Mouse (Mus musculus) stomach, embryonic 15.5 days (tissue): ENCODE data around the gene Olfr872. TPM values are rescaled to one million over a fixed set of nuclear protein-coding genes. Genes with fewer than 3 reads are reported as not detected.
"Not testable (repeated sequence)": the region's sequence is repeated elsewhere in the genome, so short reads cannot be mapped to it uniquely, and the experiment has no call there.

Experiments used
- ATAC-seq: fragments of 200-750 bp; cut with Nextera tagmentation; 2 replicates; pipeline ENCODE4 v1.8.0; 2017; ENCODE audit warnings: low read depth, moderate number of reproducible peaks, moderate TSS enrichment; ENCODE audit not compliant: insufficient read depth, low FRiP score
- H3K27ac ChIP-seq: fragments of 300-500 bp; sonication (generic); 2 replicates; pipeline ENCODE4 v1.5.1; 2015; ENCODE audit warnings: mild to moderate bottlenecking, inconsistent platforms
- H3K27me3 ChIP-seq: fragments of 300-500 bp; sonication (generic); replicated peaks from 2 replicates; pipeline ENCODE4 v1.6.1; 2015; ENCODE audit warnings: inconsistent platforms
- H3K36me3 ChIP-seq: fragments of 300-500 bp; sonication (generic); 2 replicates; pipeline ENCODE4 v1.6.1; 2015; ENCODE audit warnings: inconsistent platforms
- H3K4me1 ChIP-seq: fragments of 300-500 bp; sonication (generic); 2 replicates; pipeline ENCODE4 v1.6.1; 2015; ENCODE audit warnings: inconsistent platforms
- H3K4me2 ChIP-seq: fragments of 300-500 bp; sonication (generic); 2 replicates; pipeline ENCODE4 v1.6.1; 2015; ENCODE audit warnings: mild to moderate bottlenecking, inconsistent platforms
- H3K4me3 ChIP-seq: fragments of 300-500 bp; sonication (generic); replicated peaks from 2 replicates; pipeline ENCODE4 v1.5.1; 2015; ENCODE audit warnings: inconsistent platforms
- H3K9ac ChIP-seq: fragments of 300-500 bp; sonication (generic); 2 replicates; pipeline ENCODE4 v1.6.1; 2015; ENCODE audit warnings: inconsistent platforms
- H3K9me3 ChIP-seq: fragments of 300-500 bp; sonication (generic); 2 replicates; pipeline ENCODE4 v1.6.1; 2016; ENCODE audit warnings: inconsistent platforms
- WGBS: fragments of 180-500 bp; shearing (Covaris S2); methylation state at CpG from one replicate; pipeline ENCODE4 v1.1.7; 2015; 5-methylcytosine and 5-hydroxymethylcytosine counted together
- polyA plus RNA-seq: library from polyadenylated mRNA; unstranded; fragments of >200 nt; fragmentation: Nextera tagmentation; extraction: Ambion mirVana; gene quantifications from 2 replicates; pipeline ENCODE4 v1.2.1, GENCODE M21; 2015

Olfr872 gene
- not detected in 2 replicates for polyA plus RNA-seq

DNA sequence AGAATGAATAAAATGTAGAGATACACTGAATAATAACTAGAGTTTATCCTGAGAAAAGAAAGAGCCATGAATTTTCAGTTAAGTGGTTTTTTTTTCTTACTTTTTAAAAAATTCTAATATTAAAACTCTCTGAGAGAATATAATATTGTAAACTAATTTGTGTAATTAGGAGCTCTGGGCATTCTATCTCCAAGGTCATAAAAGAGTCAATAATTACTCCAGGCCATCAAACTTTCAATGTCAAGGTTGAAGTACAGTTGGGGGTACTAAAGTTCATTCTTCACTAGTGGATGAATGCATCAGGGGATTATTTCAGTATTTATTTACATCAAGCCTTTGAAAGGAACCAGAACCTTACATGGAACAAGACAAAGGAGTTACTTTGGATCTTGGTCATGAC, at the start of gene Olfr872:
Gene Olfr872 (plus strand): TSS at position 301 of the 400 bp plus-strand sequence.
- Histone ChIP-seq H3K4me2 (no peak within 1 kb of the TSS), H3K27ac (no peak within 1 kb of the TSS), H3K4me3 (no peak within 1 kb of the TSS), H3K9ac (no peak within 1 kb of the TSS), H3K9me3 (no peaks in the 10 kb centered on the region), H3K4me1 (no peaks in the 10 kb centered on the region), H3K27me3 (no peaks in the 10 kb centered on the region), H3K36me3 (no peaks in the 10 kb centered on the region)
- ATAC-seq, result no peak

- Histone ChIP-seq H3K27ac (no peak overlapping the region), H3K4me1 (no peaks in the 10 kb centered on the region), H3K4me3 (no peak overlapping the region), H3K27me3 (no peaks in the 10 kb centered on the region), H3K36me3 (no peaks in the 10 kb centered on the region), H3K4me2 (no peak overlapping the region), H3K9ac (no peak overlapping the region), H3K9me3 (no peaks in the 10 kb centered on the region)
- 63% methylated on average over 1 of the region's 1 CpGs for WGBS
- no peak for ATAC-seq
Measured at GRCm38 (mm10) chr9:20202131-20202530, 34.8 kb upstream of the Olfr872 start.

GRCm38 (mm10) chr9:20203413-20203984, 33.4 kb upstream of the Olfr872 start:
- H3K27ac ChIP-seq, ATAC-seq, H3K4me3 ChIP-seq, H3K4me1 ChIP-seq, H3K9me3 ChIP-seq, H3K27me3 ChIP-seq, H3K9ac ChIP-seq, H3K4me2 ChIP-seq, H3K36me3 ChIP-seq: not testable (repeated sequence)
- 89% methylated on average over 7 of the region's 7 CpGs for WGBS

DNA sequence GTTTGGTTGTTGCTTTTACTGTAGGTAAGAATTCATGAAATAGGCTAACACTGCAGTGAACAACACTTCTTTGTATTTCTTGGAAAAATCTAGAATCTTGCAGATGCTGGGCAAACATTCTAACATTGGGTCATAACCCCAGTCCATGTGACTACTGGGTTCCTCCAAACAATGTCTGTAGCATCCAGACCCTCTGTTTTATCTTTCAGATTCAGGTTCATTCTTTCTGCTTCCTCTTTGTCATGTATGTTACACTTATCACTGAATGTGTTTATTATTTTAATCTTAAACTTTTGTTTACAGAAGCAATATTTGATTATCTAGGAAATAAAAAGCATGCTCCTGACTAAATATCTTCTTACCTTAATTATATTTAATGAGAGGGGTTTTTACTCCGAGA, 26.1 kb upstream of the Olfr872 start:
- H3K9ac ChIP-seq, result no peak overlapping the region
- H3K4me3 ChIP-seq, result no peak overlapping the region
- H3K36me3 ChIP-seq, result no peaks in the 10 kb centered on the region
- H3K4me2 ChIP-seq, result no peak overlapping the region
- no peak overlapping the region for H3K27ac ChIP-seq
- no peaks in the 10 kb centered on the region for H3K9me3 ChIP-seq
- no peaks in the 10 kb centered on the region for H3K27me3 ChIP-seq
- no peaks in the 10 kb centered on the region for H3K4me1 ChIP-seq
- 55% methylated on average over 1 of the region's 1 CpGs for WGBS
- ATAC-seq, result no peak

DNA sequence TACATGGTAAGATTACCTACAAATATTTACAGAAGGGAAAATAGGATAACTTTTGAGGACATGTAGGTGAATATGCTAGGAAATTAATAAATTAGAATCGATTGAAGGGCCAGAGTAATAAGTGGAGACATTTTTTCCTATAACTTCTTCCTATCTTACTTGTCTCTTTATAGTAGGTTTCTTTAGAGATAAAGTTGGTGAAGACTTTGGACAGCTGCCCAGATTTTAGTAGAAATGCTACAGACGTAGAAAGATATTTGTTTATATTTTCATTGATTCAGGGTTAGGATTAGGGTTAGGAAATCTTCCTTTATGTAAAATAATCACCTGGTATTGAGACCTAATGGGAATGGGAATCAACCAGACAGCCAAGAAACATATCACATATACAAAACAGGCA, 25.4 kb upstream of the Olfr872 start:
- Histone ChIP-seq H3K9ac (no peak overlapping the region), H3K9me3 (no peaks in the 10 kb centered on the region), H3K4me3 (no peak overlapping the region), H3K4me1 (no peaks in the 10 kb centered on the region), H3K27ac (no peak overlapping the region), H3K4me2 (no peak overlapping the region), H3K27me3 (no peaks in the 10 kb centered on the region), H3K36me3 (no peaks in the 10 kb centered on the region)
- ATAC-seq, result no peak
- WGBS, result 59% methylated on average over 2 of the region's 2 CpGs

- no peak within 1 kb of the TSS for H3K27ac ChIP-seq
- H3K9me3 ChIP-seq, result no peaks in the 10 kb centered on the region
- no peaks in the 10 kb centered on the region for H3K36me3 ChIP-seq
- no peaks in the 10 kb centered on the region for H3K4me1 ChIP-seq
- H3K9ac ChIP-seq, result no peak within 1 kb of the TSS
- no peak within 1 kb of the TSS for H3K4me2 ChIP-seq
- H3K27me3 ChIP-seq, result no peaks in the 10 kb centered on the region
- no peak for ATAC-seq
- no peak within 1 kb of the TSS for H3K4me3 ChIP-seq
Measured at GRCm38 (mm10) chr9:20211907-20212306, 25.0 kb upstream of the Olfr872 start, which contains the start of gene Olfr871. Gene Olfr871 (plus strand): TSS chr9:20212207.

- Histone ChIP-seq H3K4me3 (no peak overlapping the region), H3K27me3 (no peaks in the 10 kb centered on the region), H3K9ac (no peak overlapping the region), H3K36me3 (no peaks in the 10 kb centered on the region), H3K4me2 (no peak overlapping the region), H3K27ac (no peak overlapping the region), H3K4me1 (no peaks in the 10 kb centered on the region), H3K9me3 (no peaks in the 10 kb centered on the region)
- ATAC-seq, result no peak
- 65% methylated on average over 2 of the region's 2 CpGs for WGBS
Measured at GRCm38 (mm10) chr9:20237378-20237777, 459 bp downstream of the Olfr872 start.

DNA sequence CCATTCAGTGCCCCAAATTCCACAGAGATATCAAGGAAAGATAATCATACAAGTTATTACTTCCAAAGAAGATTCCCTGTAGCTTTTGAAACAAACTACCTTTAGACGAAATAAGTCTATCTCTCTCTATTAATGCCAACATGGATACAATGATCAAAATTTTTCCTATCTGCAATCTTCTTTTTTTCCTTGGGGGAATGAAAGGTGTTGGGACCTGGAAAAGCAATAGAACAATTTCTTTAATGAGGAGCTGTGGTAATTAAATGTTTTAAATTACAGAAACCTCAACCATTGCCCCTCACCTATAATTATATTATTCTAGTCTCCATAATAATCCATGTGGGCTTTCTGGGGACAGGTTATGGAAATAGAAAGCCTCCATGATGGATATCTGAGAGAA, 45.1 kb downstream of the Olfr872 start, which contains the start of gene Olfr39:
Gene Olfr39 (plus strand): TSS at position 301 of the 400 bp plus-strand sequence.
- 64% methylated on average over 1 of the region's 1 CpGs for WGBS
- ATAC-seq, result no peak
- Histone ChIP-seq H3K27ac (no peak within 1 kb of the TSS), H3K4me2 (no peak within 1 kb of the TSS), H3K9ac (no peak within 1 kb of the TSS), H3K36me3 (no peaks in the 10 kb centered on the region), H3K4me3 (no peak within 1 kb of the TSS), H3K4me1 (no peaks in the 10 kb centered on the region), H3K9me3 (no peaks in the 10 kb centered on the region), H3K27me3 (no peaks in the 10 kb centered on the region)

- ATAC-seq, H3K36me3 ChIP-seq, H3K27me3 ChIP-seq, H3K4me1 ChIP-seq, H3K4me2 ChIP-seq, H3K9me3 ChIP-seq, H3K27ac ChIP-seq, H3K9ac ChIP-seq, H3K4me3 ChIP-seq: not testable (repeated sequence)
- 77% methylated on average over 5 of the region's 5 CpGs for WGBS
Measured at GRCm38 (mm10) chr9:20295562-20295961, 58.6 kb downstream of the Olfr872 start.

DNA sequence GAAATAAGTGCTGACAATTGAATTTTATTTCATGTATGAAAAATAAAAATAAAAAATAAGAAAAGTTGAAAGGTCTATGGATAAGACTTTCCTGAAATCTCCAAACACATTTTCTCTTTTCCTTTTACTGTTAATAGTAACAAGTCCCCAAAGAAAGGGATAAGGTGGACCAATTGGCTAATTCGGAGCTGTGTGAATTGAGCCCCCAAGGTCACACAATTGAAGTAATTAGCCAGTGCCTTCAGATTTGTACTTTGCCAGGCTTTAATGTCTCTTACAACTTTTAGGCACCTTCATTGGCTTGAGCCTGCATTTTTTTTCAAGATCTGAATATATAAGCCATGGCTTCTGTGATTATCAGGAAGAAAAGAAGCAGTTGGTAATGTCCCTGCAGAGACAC, 61.3 kb downstream of the Olfr872 start, which contains the start of gene Olfr873:
Gene Olfr873 (plus strand): TSS at position 301 of the 400 bp plus-strand sequence.
- H3K9me3 ChIP-seq, result no peaks in the 10 kb centered on the region
- ATAC-seq, result no peak
- WGBS, result 74% methylated on average over 1 of the region's 1 CpGs
- H3K4me1 ChIP-seq, result no peaks in the 10 kb centered on the region
- no peak within 1 kb of the TSS for H3K27ac ChIP-seq
- no peak within 1 kb of the TSS for H3K9ac ChIP-seq
- no peaks in the 10 kb centered on the region for H3K27me3 ChIP-seq
- H3K4me2 ChIP-seq, result no peak within 1 kb of the TSS
- H3K4me3 ChIP-seq, result no peak within 1 kb of the TSS
- no peaks in the 10 kb centered on the region for H3K36me3 ChIP-seq

Other genes with a start within 250 kb of the Olfr872 start
- not detected in 2 replicates for gene Olfr866, start 209.1 kb upstream of the Olfr872 start, polyA plus RNA-seq
- not detected in 2 replicates for gene Olfr867, start 179.6 kb upstream of the Olfr872 start, polyA plus RNA-seq
- gene Olfr868, start 138.5 kb upstream of the Olfr872 start, polyA plus RNA-seq, result not detected in 2 replicates
- gene Olfr869, start 108.1 kb upstream of the Olfr872 start, polyA plus RNA-seq, result not detected in 2 replicates
- gene Olfr870, start 63.1 kb upstream of the Olfr872 start, polyA plus RNA-seq, result not detected in 2 replicates
- not detected in 2 replicates for gene Olfr871, start 24.9 kb upstream of the Olfr872 start, polyA plus RNA-seq
- gene Olfr39, start 45.2 kb downstream of the Olfr872 start, polyA plus RNA-seq, result not detected in 2 replicates
- gene Olfr873, start 61.4 kb downstream of the Olfr872 start, polyA plus RNA-seq, result not detected in 2 replicates
- gene Olfr18, start 99.0 kb downstream of the Olfr872 start, polyA plus RNA-seq, result 0.08 TPM in 1 of 2 replicates, not detected in the other
- 30.5 and 33.9 TPM in 2 replicates for gene Zfp560, start 148.1 kb downstream of the Olfr872 start, polyA plus RNA-seq
- 16.9 and 18.0 TPM in 2 replicates for gene Zfp26, start 223.0 kb downstream of the Olfr872 start, polyA plus RNA-seq